Mouse (Mus musculus) embryonic facial prominence, embryonic 15.5 days (tissue): Measurements from ENCODE around the gene Zfp384. TPM values are rescaled to one million over a fixed set of nuclear protein-coding genes. Genes with fewer than 3 reads are reported as not detected.

Source experiments
- ATAC-seq: fragments of 200-750 bp; cut with Nextera tagmentation; 2 replicates; pipeline ENCODE4 v1.8.0; 2017; ENCODE audit warnings: low read depth, moderate TSS enrichment; ENCODE audit not compliant: insufficient number of reproducible peaks, low FRiP score, low TSS enrichment
- H3K27ac ChIP-seq: fragments of 300-500 bp; sonication (generic); replicated peaks from 2 replicates; pipeline ENCODE4 v1.5.1; 2015; ENCODE audit warnings: mild to moderate bottlenecking, inconsistent platforms
- H3K27me3 ChIP-seq: fragments of 300-500 bp; sonication (generic); 2 replicates; pipeline ENCODE4 v1.6.1; 2015; ENCODE audit warnings: inconsistent platforms
- H3K36me3 ChIP-seq: fragments of 300-500 bp; sonication (generic); 2 replicates; pipeline ENCODE4 v1.6.1; 2015; ENCODE audit warnings: mild to moderate bottlenecking, inconsistent platforms
- H3K4me1 ChIP-seq: fragments of 300-500 bp; sonication (generic); 2 replicates; pipeline ENCODE4 v1.6.1; 2015; ENCODE audit warnings: inconsistent platforms
- H3K4me2 ChIP-seq: fragments of 300-500 bp; sonication (generic); replicated peaks from 2 replicates; pipeline ENCODE4 v1.6.1; 2015; ENCODE audit warnings: mild to moderate bottlenecking, inconsistent platforms
- H3K4me3 ChIP-seq: fragments of 300-500 bp; sonication (generic); replicated peaks from 2 replicates; pipeline ENCODE4 v1.5.1; 2015; ENCODE audit warnings: mild to moderate bottlenecking, inconsistent platforms
- H3K9ac ChIP-seq: fragments of 300-500 bp; sonication (generic); 2 replicates; pipeline ENCODE4 v1.6.1; 2015; ENCODE audit warnings: inconsistent platforms
- H3K9me3 ChIP-seq: fragments of 300-500 bp; sonication (generic); replicated peaks from 2 replicates; pipeline ENCODE4 v1.6.1; 2016; ENCODE audit warnings: inconsistent platforms
- WGBS: fragments of 180-500 bp; shearing (Covaris S2); methylation state at CpG from one replicate; pipeline ENCODE4 v1.1.7; 2015; 5-methylcytosine and 5-hydroxymethylcytosine counted together
- polyA plus RNA-seq: library from polyadenylated mRNA; unstranded; fragments of >200 nt; fragmentation: Nextera tagmentation; extraction: Ambion mirVana; gene quantifications from 2 replicates; pipeline ENCODE4 v1.2.1, GENCODE M21; 2015

Zfp384 gene
- polyA plus RNA-seq, 1 experiment from 2014 or later = 19.2 TPM

DNA sequence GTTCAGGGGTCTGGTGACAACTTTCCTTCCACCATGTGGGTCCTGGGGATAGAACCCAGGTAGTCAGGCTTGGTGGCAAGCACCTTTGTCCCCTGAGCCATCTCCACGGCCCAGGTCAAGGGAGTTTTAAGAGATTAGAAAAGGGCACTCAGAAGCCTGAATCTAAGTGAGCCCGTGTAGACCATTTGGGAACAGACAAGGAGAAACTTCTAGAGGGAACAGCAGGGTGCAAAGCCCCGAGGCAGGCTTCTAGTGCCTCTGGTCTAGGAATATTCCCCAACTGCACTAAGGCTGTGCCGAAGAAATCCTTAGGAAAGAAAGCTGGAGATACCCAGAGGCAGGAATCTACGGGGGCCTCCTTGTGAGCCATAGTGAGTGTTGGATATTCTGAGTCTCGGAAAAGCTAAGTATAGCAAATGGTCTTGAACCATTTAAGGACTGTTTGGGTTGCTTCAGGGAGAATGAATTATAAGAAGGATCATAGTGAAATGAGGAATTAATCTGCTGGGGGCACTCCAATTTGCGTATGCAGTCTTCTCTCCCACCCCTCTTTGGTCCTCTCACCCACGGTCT lies 13.0 kb upstream of the Zfp384 start:
- 41% methylated on average over 8 of the region's 8 CpGs for WGBS
- peaks cover 77% of the 10 kb centered on the region for H3K27me3 ChIP-seq
- H3K9me3 ChIP-seq = no peaks in the 10 kb centered on the region
- peak overlapping the region; percentile 100 for H3K4me2 ChIP-seq
- H3K27ac ChIP-seq = no peak overlapping the region
- H3K9ac ChIP-seq = no peak overlapping the region
- peak overlapping the region; percentile 65 for H3K4me3 ChIP-seq
- ATAC-seq = no peak
- no peaks in the 10 kb centered on the region for H3K36me3 ChIP-seq
- H3K4me1 ChIP-seq = peaks cover 41% of the 10 kb centered on the region

DNA sequence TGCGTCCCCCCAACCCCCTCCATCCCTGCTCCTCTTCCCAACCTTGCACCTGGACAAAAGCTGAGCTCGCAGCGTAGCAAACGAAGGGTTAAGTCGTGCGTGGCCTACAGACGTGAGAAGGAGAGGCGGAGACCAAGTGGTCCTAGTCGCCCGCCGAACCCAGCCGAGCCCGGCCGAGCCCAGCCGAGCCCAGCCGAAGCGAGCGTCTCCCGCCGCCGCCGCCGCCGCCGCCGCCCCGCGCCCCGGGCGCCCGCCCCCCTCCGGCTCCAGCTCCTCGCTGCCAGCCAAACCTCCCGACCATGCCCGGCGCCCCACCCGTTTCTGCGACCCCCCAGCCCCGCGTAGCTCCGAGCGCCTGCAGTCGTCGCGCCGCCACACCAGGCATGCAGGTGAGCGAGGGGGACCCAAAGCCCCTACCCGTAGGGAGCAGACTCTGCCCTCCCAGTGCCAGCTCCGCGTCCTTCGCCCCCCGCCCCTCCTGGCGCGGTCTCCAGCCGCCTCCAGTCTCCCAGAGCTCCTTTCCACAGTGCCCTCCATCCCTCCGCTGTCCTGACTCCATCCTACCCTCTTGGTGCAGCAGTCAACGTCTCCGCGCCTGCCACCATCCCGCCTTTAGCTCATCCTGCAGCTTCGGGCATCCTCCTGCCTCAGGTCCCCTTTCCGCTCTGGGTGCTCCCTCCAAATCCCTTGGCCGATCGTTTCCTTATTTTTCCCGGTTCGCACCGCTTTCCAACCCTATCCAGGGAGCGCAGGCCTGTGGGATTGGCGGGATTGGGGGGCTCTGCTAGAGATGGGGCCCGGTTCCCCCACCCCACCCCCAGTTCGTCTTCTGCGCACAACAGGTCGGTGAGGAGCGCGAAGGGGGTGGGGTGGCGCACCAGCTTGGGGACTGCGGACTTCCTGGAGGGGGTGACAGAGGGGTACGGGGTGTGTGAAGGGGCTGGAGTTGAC lies 12.1 kb upstream of the Zfp384 start, which contains the start of gene Pianp:
Gene Pianp, plus strand, starts transcription at position 144 of the 951 bp plus-strand sequence.
- WGBS = 1% methylated on average over 52 of the region's 78 CpGs
- H3K4me2 ChIP-seq = peak within 1 kb of the TSS; percentile 100
- peaks cover 77% of the 10 kb centered on the region for H3K27me3 ChIP-seq
- H3K9ac ChIP-seq = peak within 1 kb of the TSS; percentile 37
- H3K36me3 ChIP-seq = no peaks in the 10 kb centered on the region
- H3K9me3 ChIP-seq = no peaks in the 10 kb centered on the region
- H3K4me3 ChIP-seq = peak within 1 kb of the TSS; percentile 65
- H3K4me1 ChIP-seq = peaks cover 44% of the 10 kb centered on the region
- ATAC-seq = peak; percentile 65
- no peak within 1 kb of the TSS; the same call in 1 of the 2 replicates for H3K27ac ChIP-seq

DNA sequence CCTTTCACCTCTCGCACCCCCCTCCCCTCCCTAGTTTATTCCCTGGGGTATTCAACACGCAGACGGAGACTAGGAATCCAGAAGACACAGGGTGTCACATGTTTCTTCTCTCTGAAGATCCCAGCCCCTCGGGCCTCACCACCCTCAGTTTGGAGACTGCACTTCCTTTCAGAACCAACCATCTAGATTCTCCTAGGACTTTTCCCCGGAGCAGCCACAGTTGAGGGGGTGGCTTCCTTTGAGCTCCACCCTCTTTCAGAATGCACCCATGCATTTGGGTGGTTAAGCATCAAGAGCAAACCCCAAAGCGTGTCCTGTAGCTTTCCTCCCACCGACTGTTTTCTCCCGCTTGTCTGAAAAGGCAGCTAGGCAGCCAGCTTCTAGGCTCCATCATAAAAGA lies 10.9 kb upstream of the Zfp384 start:
- Histone ChIP-seq H3K36me3 (no peaks in the 10 kb centered on the region), H3K4me2 (peak overlapping the region; percentile 100), H3K9me3 (no peaks in the 10 kb centered on the region), H3K9ac (no peak overlapping the region), H3K27me3 (peaks cover 75% of the 10 kb centered on the region), H3K4me1 (peaks cover 48% of the 10 kb centered on the region), H3K4me3 (peak overlapping the region; percentile 65), H3K27ac (no peak overlapping the region)
- ATAC-seq = no peak
- 7% methylated on average over 8 of the region's 8 CpGs for WGBS

DNA sequence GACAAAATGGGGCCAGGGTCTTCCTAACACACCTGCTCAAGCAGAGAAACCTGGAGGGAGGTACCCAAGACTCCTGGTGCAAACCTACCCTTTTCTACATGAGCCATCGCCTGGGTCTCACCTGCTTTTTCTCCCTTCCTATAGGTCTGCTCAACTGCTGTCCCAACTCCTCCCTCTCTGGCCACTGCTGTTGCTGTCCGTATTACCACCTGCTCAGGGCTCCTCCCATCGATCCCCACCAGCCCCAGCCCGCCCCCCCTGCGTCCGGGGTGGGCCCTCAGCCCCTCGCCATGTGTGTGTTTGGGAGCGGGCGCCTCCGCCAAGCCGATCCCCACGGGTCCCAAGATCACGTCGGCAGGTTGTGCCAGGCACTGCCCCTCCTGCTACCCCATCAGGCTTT lies 9.9 kb upstream of the Zfp384 start:
- ATAC-seq = no peak
- 28% methylated on average over 14 of the region's 14 CpGs for WGBS

DNA sequence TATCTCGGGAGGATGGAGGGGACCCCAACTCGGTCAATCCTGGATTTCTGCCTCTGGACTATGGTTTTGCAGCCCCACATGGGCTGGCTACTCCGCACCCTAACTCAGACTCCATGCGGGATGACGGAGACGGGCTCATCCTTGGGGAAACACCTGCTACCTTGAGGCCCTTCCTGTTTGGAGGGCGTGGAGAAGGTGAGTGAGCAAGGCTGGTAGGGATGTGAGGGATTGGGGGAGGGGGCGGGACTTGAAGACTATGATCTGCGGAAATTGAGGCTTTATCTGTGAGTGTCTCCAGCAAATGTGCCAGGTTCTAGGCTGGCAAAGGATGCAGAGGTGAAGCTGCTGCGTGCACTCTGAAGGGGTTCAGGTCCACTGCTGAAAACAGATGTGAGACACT lies 9.4 kb upstream of the Zfp384 start:
- Histone ChIP-seq H3K4me2 (no peak overlapping the region), H3K36me3 (no peaks in the 10 kb centered on the region), H3K9me3 (no peaks in the 10 kb centered on the region), H3K27me3 (peaks cover 63% of the 10 kb centered on the region), H3K4me3 (no peak overlapping the region), H3K4me1 (peaks cover 45% of the 10 kb centered on the region), H3K27ac (no peak overlapping the region), H3K9ac (no peak overlapping the region)
- WGBS = 29% methylated on average over 10 of the region's 10 CpGs
- ATAC-seq = no peak

More for the DNA sequence above, 9.9 kb upstream of the Zfp384 start:
- Histone ChIP-seq H3K4me2 (no peak overlapping the region), H3K4me3 (no peak overlapping the region), H3K9ac (no peak overlapping the region), H3K36me3 (no peaks in the 10 kb centered on the region), H3K27ac (no peak overlapping the region), H3K27me3 (peaks cover 67% of the 10 kb centered on the region), H3K9me3 (no peaks in the 10 kb centered on the region), H3K4me1 (peaks cover 45% of the 10 kb centered on the region)

DNA sequence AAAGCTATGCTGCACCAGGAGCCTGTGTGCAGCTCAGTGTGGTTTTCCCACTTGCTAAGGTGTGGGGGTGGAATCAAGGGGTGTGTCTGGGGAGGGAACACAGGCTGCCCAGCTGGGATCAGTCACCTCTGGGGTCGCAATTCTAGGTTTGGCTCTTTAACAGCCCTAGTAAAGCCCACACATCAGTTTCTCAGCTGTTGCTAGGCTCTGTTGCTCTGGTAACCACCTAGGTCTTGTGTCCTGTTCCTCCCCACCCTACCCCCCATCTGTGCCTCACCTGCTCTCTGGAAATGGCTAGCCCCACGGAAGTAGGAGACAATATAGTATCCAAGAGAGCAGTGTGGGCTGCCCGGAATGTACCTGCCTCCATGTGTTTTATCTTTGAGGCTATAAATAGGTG lies 5.2 kb upstream of the Zfp384 start:
- H3K27me3 ChIP-seq = peaks cover 28% of the 10 kb centered on the region

DNA sequence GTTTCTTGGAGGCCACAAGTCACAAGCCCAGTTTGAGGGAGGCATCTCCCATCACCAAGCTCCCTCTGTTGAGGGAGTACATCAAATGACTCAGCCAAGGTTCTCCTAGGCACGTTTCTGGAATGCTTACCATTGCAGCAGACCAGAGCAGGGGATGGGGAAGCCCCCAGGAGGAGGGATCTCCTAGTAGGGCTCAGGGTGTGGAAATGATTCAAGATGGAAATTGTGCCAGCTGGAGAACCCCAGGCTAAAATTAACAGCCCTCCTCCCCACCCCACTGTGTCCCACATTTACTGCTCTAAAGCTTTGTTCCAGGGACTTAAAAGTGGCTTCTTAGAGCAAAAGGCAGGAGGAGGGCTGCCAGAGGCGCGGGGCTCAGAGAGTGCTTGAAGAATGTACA lies 3.9 kb upstream of the Zfp384 start:
- Histone ChIP-seq H3K9ac (no peak overlapping the region), H3K4me2 (no peak overlapping the region), H3K27me3 (peaks cover 15% of the 10 kb centered on the region), H3K36me3 (no peaks in the 10 kb centered on the region), H3K4me3 (no peak overlapping the region), H3K9me3 (no peaks in the 10 kb centered on the region), H3K4me1 (peaks cover 31% of the 10 kb centered on the region), H3K27ac (peak overlapping the region; percentile 40; the same call in 1 of the 2 replicates)
- no peak for ATAC-seq
- WGBS = 23% methylated on average over 3 of the region's 3 CpGs

More for the DNA sequence above, 5.2 kb upstream of the Zfp384 start:
- no peak overlapping the region for H3K4me2 ChIP-seq
- no peaks in the 10 kb centered on the region for H3K9me3 ChIP-seq
- H3K4me3 ChIP-seq = no peak overlapping the region
- ATAC-seq = no peak
- no peak overlapping the region for H3K9ac ChIP-seq
- no peaks in the 10 kb centered on the region for H3K36me3 ChIP-seq
- 58% methylated on average over 3 of the region's 3 CpGs for WGBS
- H3K4me1 ChIP-seq = peaks cover 37% of the 10 kb centered on the region
- no peak overlapping the region for H3K27ac ChIP-seq

DNA sequence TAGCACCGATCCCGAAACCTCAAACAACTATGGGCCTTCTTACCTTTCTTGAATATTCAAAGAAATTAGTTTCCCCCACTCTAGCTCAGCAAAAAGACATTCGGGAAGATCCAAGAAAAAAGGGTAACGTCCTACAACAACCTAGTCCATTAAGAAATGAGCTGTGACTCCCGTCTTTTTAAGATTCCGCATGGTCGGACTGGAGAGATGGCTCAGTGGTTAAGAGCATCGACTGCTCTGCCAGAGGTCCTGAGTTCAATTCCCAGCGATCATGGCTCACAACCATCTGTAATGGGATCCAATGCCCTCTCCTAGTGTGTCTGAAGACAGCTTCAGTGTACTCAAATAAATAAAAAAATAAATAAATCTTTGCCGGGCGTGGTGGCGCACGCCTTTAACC lies 885 bp upstream of the Zfp384 start:
- no peaks in the 10 kb centered on the region for H3K27me3 ChIP-seq
- H3K4me2 ChIP-seq = peak overlapping the region; percentile 80
- H3K36me3 ChIP-seq = peaks cover 22% of the 10 kb centered on the region
- ATAC-seq = no peak
- peak overlapping the region; percentile 24; the same call in 1 of the 2 replicates for H3K9ac ChIP-seq
- H3K9me3 ChIP-seq = no peaks in the 10 kb centered on the region
- 40% methylated on average over 13 of the region's 13 CpGs for WGBS
- H3K27ac ChIP-seq = peak overlapping the region; percentile 99
- H3K4me1 ChIP-seq = peaks cover 38% of the 10 kb centered on the region
- H3K4me3 ChIP-seq = peak overlapping the region; percentile 82

DNA sequence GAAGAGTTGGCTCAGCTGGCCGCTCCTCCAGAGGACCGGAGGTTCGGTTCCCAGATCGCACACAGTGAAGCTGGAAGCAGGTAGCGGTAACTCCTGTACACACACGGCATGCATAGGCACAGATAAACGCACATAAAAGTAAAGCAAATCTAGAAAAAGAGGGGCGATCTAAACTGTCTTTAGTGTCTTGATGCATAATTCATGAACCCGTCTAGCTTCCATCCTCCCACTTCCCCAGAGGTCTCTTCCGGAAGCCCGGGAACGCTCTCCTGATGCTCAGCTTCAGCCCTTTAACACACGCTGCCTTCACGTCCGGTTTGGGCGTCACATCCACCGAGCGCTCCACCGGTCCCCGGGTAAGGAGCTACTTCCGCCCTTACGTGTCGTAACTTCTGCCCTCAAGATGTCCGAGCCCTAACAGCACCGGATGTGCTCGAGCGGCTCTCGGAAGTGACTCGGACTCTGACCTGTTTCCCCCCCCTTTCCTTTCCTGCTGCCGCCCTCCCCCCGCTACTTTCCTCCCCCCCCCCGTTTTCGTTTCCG lies 288 bp upstream of the Zfp384 start:
- Histone ChIP-seq H3K36me3 (peaks cover 27% of the 10 kb centered on the region), H3K9ac (peak overlapping the region; percentile 93), H3K27me3 (no peaks in the 10 kb centered on the region), H3K9me3 (no peaks in the 10 kb centered on the region), H3K4me2 (peak overlapping the region; percentile 84), H3K27ac (peak overlapping the region; percentile 99), H3K4me3 (peak overlapping the region; percentile 82), H3K4me1 (peaks cover 38% of the 10 kb centered on the region)
- under 1% methylated on average over 32 of the region's 34 CpGs for WGBS
- ATAC-seq = peak; percentile 98

DNA sequence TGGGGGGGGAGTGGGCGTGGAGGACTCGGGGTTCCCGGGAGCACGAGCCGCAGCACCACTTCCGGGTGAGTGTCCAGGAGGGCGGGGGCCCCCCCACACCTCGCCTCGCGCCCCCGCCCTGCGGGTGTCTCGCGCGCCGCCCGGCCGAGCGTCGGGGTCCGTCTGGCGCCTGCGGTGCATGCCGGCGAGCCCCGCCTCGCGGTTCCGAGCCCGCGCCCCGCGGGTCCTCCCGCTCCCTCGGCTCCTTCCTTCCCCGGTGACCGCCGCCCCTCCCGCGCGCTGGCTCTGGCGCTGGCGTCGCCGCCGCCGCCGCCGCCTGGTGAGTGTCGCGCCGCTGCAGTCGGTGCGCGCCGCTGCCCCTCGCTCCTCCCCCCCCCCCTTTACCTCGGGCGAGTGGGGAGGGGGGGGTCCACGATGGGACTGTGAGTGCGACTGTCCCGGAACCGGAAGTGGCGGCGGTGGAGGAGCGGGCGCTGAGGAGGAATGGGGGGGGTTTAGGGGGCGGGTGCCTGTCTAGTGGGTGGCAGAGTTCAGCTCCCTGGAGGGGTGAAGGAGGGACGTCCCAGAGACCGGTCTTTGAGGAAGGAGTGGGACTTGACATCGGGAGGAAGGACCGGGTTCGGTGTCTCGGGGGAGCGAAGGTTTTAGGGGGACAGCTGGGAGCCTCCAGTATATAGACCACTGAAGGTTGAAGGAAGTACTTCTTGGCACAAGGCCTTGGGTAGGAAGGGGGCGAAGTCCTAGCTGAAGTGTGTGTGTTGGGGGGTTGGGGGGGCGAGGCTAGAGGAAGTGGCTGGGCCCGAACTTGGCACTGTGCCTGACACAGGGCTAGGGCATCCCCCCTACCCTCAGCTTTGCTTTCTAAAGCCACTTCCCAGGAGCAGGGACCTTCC lies 482 bp downstream of the Zfp384 start:
- Histone ChIP-seq H3K4me2 (peak overlapping the region; percentile 84), H3K27ac (peak overlapping the region; percentile 99), H3K9ac (peak overlapping the region; percentile 93), H3K36me3 (peaks cover 34% of the 10 kb centered on the region), H3K4me1 (peaks cover 38% of the 10 kb centered on the region), H3K9me3 (no peaks in the 10 kb centered on the region), H3K27me3 (no peaks in the 10 kb centered on the region), H3K4me3 (peak overlapping the region; percentile 82)
- peak; percentile 88 for ATAC-seq
- under 1% methylated on average over 55 of the region's 78 CpGs for whole genome bisulfite sequencing
